Mouse (Mus musculus) cerebellum, postnatal 10 days (tissue): Measurements from ENCODE around the gene Arsa.

Source experiments
- DNase-seq, 2 experiments: peaks; one replicate each; pipeline ENCODE4 v3.0.0; 2021; ENCODE audit warnings: mixed read lengths in 2 of 2

Gene Arsa

GRCm38 (mm10) chr15:89477091-89477491 lies at the start of gene Arsa:
TSS of gene Arsa (minus strand) at chr15:89477425.
- DNase-seq, result peak in 1 of 2 experiments; percentile 35

GRCm38 (mm10) chr15:89526776-89527325 lies 49.6 kb upstream of the Arsa start:
- DNase-seq, result peak in 1 of 2 experiments; percentile 31

- peak in 1 of 2 experiments; percentile 25 for DNase-seq
Observed at GRCm38 (mm10) chr15:89525896-89526295, 48.7 kb upstream of the Arsa start.

GRCm38 (mm10) chr15:89525464-89525863 lies 48.2 kb upstream of the Arsa start:
- peak; percentile 71 to 72 for DNase-seq

GRCm38 (mm10) chr15:89524611-89525415 lies 47.6 kb upstream of the Arsa start:
- peak; percentile 57 to 63 for DNase-seq

- DNase-seq, result peak; percentile 56 to 62
Observed at GRCm38 (mm10) chr15:89524001-89524571, 46.9 kb upstream of the Arsa start.

- DNase-seq, result peak; percentile 65 to 76
Observed at GRCm38 (mm10) chr15:89523283-89523832, 46.1 kb upstream of the Arsa start.

- peak; percentile 65 for DNase-seq
Observed at GRCm38 (mm10) chr15:89522566-89523282, 45.5 kb upstream of the Arsa start.

- no peak for DNase-seq
Observed at GRCm38 (mm10) chr15:89521951-89522350, 44.7 kb upstream of the Arsa start.

GRCm38 (mm10) chr15:89512679-89513078 lies 35.5 kb upstream of the Arsa start:
- no peak for DNase-seq

GRCm38 (mm10) chr15:89507751-89508150 lies 30.5 kb upstream of the Arsa start:
- no peak for DNase-seq

GRCm38 (mm10) chr15:89504838-89505237 lies 27.6 kb upstream of the Arsa start:
- no peak for DNase-seq

- no peak for DNase-seq
Observed at GRCm38 (mm10) chr15:89501321-89501720, 24.1 kb upstream of the Arsa start.

GRCm38 (mm10) chr15:89500221-89500791 lies 23.1 kb upstream of the Arsa start:
- DNase-seq, result peak; percentile 69 to 72

GRCm38 (mm10) chr15:89499784-89500220 lies 22.6 kb upstream of the Arsa start:
- peak; percentile 89 to 91 for DNase-seq

GRCm38 (mm10) chr15:89498961-89499688 lies 21.9 kb upstream of the Arsa start, which contains the start of gene Shank3:
TSS of gene Shank3 (plus strand) at chr15:89499623.
- DNase-seq, result peak; percentile 72 to 73

- DNase-seq, result peak; percentile 85 to 87
Observed at GRCm38 (mm10) chr15:89498049-89498960, 21.1 kb upstream of the Arsa start.

- DNase-seq, result no peak
Observed at GRCm38 (mm10) chr15:89497391-89498048, 20.3 kb upstream of the Arsa start.

- DNase-seq, result no peak
Observed at GRCm38 (mm10) chr15:89496841-89497240, 19.6 kb upstream of the Arsa start.

GRCm38 (mm10) chr15:89496131-89496530 lies 18.9 kb upstream of the Arsa start:
- peak; percentile 60 to 61 for DNase-seq
